Mouse (Mus musculus) midbrain, embryonic 11.5 days (tissue): Measurements from ENCODE around the gene Tmem59l. TPM values are rescaled to one million over a fixed set of nuclear protein-coding genes. Genes with fewer than 3 reads are reported as not detected.
A peak's percentile ranks its signal among the peaks of the same experiment; 100 is the strongest.
"Not testable (repeated sequence)": the region's sequence is repeated elsewhere in the genome, so short reads cannot be mapped to it uniquely, and the experiment has no call there.

Source experiments
- ATAC-seq: fragments of 200-750 bp; cut with Nextera tagmentation; 2 replicates; pipeline ENCODE4 v1.8.0; 2017; ENCODE audit warnings: moderate TSS enrichment, moderate library complexity; ENCODE audit not compliant: low FRiP score
- DNase-seq: peaks from one replicate; pipeline ENCODE4 v3.0.0; 2015; ENCODE audit warnings: low spot score; ENCODE audit errors: missing footprints
- H3K27ac ChIP-seq: fragments of 300-500 bp; sonication (generic); 2 replicates; pipeline ENCODE4 v1.5.1; 2014; ENCODE audit warnings: low read depth, low read length
- H3K27me3 ChIP-seq: fragments of 300-500 bp; sonication (generic); 2 replicates; pipeline ENCODE4 v1.6.1; 2014; ENCODE audit warnings: mild to moderate bottlenecking, low read length, moderate library complexity, mixed read lengths; ENCODE audit not compliant: control insufficient read depth, insufficient read depth
- H3K36me3 ChIP-seq: fragments of 300-500 bp; sonication (generic); 2 replicates; pipeline ENCODE4 v1.6.1; 2014; ENCODE audit warnings: mild to moderate bottlenecking, low read length, moderate library complexity, mixed read lengths; ENCODE audit not compliant: control insufficient read depth, insufficient read depth
- H3K4me1 ChIP-seq: fragments of 300-500 bp; sonication (generic); 2 replicates; pipeline ENCODE4 v1.6.1; 2014; ENCODE audit warnings: low read length; ENCODE audit not compliant: control insufficient read depth, insufficient read depth
- H3K4me2 ChIP-seq: fragments of 300-500 bp; sonication (generic); 2 replicates; pipeline ENCODE4 v1.6.1; 2014; ENCODE audit warnings: mild to moderate bottlenecking, moderate library complexity
- H3K4me3 ChIP-seq: fragments of 300-500 bp; sonication (generic); 2 replicates; pipeline ENCODE4 v1.5.1; 2014; ENCODE audit warnings: low read depth, low read length
- H3K9ac ChIP-seq: fragments of 300-500 bp; sonication (generic); 2 replicates; pipeline ENCODE4 v1.6.1; 2014; ENCODE audit warnings: low read length
- H3K9me3 ChIP-seq: fragments of 300-500 bp; sonication (generic); 2 replicates; pipeline ENCODE4 v1.6.1; 2016; ENCODE audit warnings: low read length; ENCODE audit not compliant: control insufficient read depth
- WGBS: fragments of 180-500 bp; shearing (Covaris S2); extraction: QIAGEN DNeasy Blood & Tissue Kit; methylation state at CpG from one replicate; pipeline ENCODE4 v1.1.7; 2014; 5-methylcytosine and 5-hydroxymethylcytosine counted together
- polyA plus RNA-seq: library from polyadenylated mRNA; unstranded; fragments of >200 nt; fragmentation: Nextera tagmentation; extraction: Ambion mirVana; gene quantifications from 2 replicates; pipeline ENCODE4 v1.2.1, GENCODE M21; 2014

Gene Tmem59l
- polyA plus RNA-seq, 1 experiment from 2014 or later, result 12.3 TPM

DNA sequence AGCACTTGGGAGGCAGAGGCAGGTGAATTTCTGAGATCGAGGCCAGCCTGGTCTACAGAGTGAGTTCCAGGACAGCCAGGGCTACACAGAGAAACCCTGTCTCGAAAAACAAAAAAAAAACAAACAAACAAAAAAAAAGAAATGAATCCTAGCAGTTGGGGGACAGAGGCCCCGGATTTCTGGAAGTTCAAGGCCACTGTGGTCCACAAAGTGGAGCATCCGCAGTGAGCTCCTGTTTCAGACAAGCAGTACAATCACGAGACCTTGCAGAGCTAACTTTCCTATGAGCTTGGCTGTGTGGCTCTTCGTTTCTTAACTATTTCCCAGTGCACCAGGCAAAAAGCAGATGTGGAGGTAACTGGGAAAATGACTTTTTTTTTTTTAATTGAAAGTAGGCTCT, 24.0 kb upstream of the Tmem59l start:
- not testable (repeated sequence) for ATAC-seq, H3K9ac ChIP-seq, H3K9me3 ChIP-seq, H3K36me3 ChIP-seq, H3K27me3 ChIP-seq, H3K27ac ChIP-seq, DNase-seq
- WGBS, result 89% methylated on average over 6 of the region's 6 CpGs
- Histone ChIP-seq H3K4me2 (peak overlapping the region; percentile 42), H3K4me3 (peak overlapping the region; percentile 98), H3K4me1 (peaks cover 19% of the 10 kb centered on the region)

DNA sequence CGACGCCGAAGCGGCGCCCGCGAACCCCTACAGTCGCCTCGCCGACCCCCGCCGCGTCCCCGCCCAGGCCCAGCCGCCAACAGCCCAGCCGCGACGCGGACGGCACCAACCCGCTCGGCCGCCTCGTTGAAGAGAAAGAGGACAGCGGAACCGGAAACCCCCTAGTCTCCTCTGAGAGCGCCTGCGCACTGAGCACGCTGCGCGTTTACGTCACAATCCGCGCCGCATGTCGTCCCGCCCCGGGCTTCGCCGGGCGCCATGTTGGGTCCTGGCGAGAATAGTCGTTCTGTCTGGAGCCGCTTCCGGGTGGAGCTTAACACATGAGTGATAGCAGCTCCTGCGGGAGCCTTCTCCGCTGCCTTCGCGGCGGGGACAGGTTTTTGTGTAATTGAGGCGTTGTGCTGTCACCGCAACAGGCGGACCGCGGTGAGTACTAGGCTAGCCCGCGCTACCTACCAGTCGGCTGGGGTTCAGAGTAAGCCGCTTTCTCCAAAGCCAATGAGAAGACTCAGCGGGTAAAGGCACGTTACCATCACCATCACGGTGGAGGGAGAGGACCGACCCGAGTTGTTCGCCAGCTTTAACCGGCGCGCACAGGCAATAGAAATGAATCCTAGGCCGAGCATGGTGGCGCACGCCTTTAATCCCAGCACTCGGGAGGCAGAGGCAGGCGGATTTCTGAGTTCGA, 23.2 kb upstream of the Tmem59l start, which contains the start of gene Uba52:
Gene Uba52, minus strand, starts transcription at position 574 of the 688 bp plus-strand sequence.
- Histone ChIP-seq H3K9ac (peak within 1 kb of the TSS; percentile 98), H3K36me3 (peaks cover 10% of the 10 kb centered on the region), H3K27me3 (no peaks in the 10 kb centered on the region), H3K4me1 (peaks cover 26% of the 10 kb centered on the region), H3K4me3 (peak within 1 kb of the TSS; percentile 98), H3K4me2 (peak within 1 kb of the TSS; percentile 100), H3K27ac (peak within 1 kb of the TSS; percentile 86), H3K9me3 (no peaks in the 10 kb centered on the region)
- 1% methylated on average over 73 of the region's 74 CpGs for WGBS
- ATAC-seq (peak; percentile 85), DNase-seq (peak; percentile 100)

DNA sequence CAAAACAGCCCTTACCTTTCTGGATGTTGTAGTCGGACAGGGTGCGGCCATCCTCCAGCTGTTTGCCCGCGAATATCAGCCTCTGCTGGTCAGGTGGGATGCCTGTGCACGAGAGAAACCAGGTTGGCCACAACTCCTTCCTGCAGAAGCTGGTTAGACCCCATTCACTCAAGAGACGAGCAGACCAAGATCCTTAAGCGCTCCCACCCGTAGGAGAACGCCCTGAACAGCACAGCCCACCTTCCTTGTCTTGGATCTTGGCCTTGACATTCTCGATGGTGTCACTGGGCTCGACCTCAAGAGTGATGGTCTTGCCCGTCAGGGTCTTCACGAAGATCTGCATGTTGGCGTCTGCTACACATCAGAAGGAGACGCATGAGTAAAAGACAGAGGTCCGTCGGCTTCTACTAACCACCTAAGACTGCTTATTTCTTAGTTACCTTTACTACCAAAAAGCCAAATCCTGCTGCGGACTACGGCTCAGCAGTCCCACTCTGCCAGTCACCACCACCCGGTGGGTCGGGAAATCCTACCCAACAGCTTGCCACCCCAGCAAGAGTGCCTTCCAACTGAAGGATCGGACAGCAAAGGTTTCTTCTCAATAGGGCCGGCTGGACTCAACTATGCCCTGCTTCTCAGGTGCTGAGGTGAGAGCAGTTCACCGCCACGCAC, 22.3 kb upstream of the Tmem59l start:
- Histone ChIP-seq H3K36me3 (peaks cover 10% of the 10 kb centered on the region), H3K4me1 (peaks cover 27% of the 10 kb centered on the region), H3K4me2 (peak overlapping the region; percentile 100), H3K9me3 (no peaks in the 10 kb centered on the region), H3K4me3 (peak overlapping the region; percentile 98), H3K27me3 (no peaks in the 10 kb centered on the region), H3K27ac (peak overlapping the region; percentile 86; the same call in 1 of the 2 replicates), H3K9ac (peak overlapping the region; percentile 98)
- DNase-seq (peak; percentile 77), ATAC-seq (no peak)
- 16% methylated on average over 25 of the region's 25 CpGs for WGBS

DNA sequence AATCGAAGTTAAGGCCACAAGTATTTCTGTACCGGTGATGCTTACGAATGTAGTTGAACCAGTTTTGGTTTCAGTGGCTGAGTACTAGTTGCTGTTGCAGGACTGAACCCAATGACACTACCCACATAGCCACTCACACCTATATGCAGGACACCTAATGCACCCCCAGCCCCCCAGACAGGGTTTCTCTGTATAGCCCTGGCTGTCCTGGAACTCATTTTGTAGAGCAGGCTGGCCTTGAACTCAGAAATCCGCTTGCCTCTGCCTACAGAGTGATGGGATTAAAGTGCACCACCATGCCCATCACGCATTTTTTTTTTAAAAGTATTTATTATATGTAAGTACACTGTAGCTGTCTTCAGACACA, 19.9 kb upstream of the Tmem59l start:
- Histone ChIP-seq H3K9me3 (no peaks in the 10 kb centered on the region), H3K9ac (no peak overlapping the region; the same call in 1 of the 2 replicates), H3K36me3 (peaks cover 10% of the 10 kb centered on the region; the same call in 1 of the 2 replicates), H3K4me1 (peaks cover 30% of the 10 kb centered on the region), H3K4me3 (peak overlapping the region; percentile 76; the same call in 1 of the 2 replicates), H3K27ac (no peak overlapping the region), H3K27me3 (peaks cover 21% of the 10 kb centered on the region), H3K4me2 (no peak overlapping the region)
- DNase-seq (no peak), ATAC-seq (no peak)
- 54% methylated on average over 5 of the region's 5 CpGs for WGBS

DNA sequence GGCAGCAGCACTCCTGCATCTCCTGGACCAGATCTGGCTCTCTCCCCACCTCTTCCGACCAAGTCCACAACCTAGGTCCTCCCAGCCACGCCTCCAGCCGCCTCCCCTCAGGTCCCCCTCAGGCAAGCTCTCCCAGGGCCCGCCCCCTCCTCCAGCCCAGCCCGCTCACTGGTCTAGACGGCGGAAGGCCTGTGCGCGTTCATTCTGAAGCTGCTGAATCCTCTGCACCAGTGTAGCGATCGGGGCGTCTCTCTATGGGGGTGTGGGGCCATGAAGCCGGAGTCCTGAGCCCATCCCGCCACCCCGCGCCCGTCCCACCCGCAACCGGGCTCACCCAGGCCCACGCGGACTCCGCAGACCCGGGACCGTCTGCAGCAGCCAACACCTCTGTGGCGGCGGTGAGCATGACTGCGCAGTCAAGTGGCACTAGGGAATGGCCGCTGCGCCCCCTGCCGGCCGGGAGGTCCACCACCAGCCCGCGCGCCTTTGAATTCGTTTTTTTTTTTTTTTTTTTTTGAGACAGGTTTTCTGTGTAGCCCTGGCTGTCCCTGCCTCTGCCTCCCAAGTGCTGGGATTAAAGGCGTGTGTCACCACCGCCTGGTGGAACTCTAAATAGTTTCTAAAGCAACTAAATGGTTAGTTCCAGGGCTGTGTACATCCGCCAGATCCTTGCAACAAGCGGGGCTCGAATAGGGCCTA, 19.3 kb upstream of the Tmem59l start, which contains the start of gene Rex1bd:
Gene Rex1bd, minus strand, starts transcription at position 425 of the 699 bp plus-strand sequence.
- H3K27me3 ChIP-seq, result peaks cover 26% of the 10 kb centered on the region
- peaks cover 31% of the 10 kb centered on the region for H3K4me1 ChIP-seq
- H3K27ac ChIP-seq, result peak within 1 kb of the TSS; percentile 74
- no peaks in the 10 kb centered on the region for H3K9me3 ChIP-seq
- H3K4me2 ChIP-seq, result peak within 1 kb of the TSS; percentile 82
- H3K4me3 ChIP-seq, result peak within 1 kb of the TSS; percentile 76
- ATAC-seq (peak; percentile 87), DNase-seq (peak; percentile 100)
- peaks cover 10% of the 10 kb centered on the region; the same call in 1 of the 2 replicates for H3K36me3 ChIP-seq
- peak within 1 kb of the TSS; percentile 92 for H3K9ac ChIP-seq
- 2% methylated on average over 39 of the region's 40 CpGs for WGBS

DNA sequence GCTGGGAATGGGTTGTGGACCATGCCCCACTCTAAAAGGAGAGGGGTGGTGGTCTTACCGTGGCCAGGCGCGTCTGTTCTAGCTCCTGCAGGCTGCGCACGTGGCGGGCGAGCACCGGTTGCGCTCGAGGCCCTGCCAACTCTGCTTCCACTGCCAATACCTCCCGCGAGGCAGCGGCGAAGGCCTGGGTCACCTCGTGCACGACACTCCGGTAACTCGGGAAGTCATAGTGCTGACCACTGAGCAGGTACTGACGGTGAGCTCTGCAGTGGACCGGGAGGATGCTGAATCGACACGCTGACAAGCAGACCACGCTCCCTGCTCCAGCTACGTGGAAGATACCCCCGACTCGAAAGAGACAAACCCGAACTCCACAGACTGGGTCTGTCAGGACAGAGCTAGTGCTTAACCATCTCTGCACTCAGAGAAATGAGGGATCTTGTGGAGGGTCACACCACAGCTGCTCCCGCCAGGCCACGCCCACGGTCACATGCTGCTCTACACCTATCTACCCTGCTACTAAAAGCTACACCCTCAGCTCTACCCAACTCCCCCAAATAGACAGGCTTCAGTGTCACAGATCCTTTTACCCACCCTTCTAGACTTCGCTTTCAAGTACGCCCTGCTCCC, 18.7 kb upstream of the Tmem59l start:
- Histone ChIP-seq H3K27ac (no peak overlapping the region), H3K4me2 (peak overlapping the region; percentile 82), H3K9ac (peak overlapping the region; percentile 92), H3K36me3 (peaks cover 10% of the 10 kb centered on the region; the same call in 1 of the 2 replicates), H3K4me3 (peak overlapping the region; percentile 76), H3K4me1 (peaks cover 31% of the 10 kb centered on the region), H3K9me3 (no peaks in the 10 kb centered on the region), H3K27me3 (peaks cover 33% of the 10 kb centered on the region)
- WGBS, result 41% methylated on average over 32 of the region's 32 CpGs
- DNase-seq (peak; percentile 70), ATAC-seq (peak; percentile 17; the same call in 1 of the 2 replicates)

DNA sequence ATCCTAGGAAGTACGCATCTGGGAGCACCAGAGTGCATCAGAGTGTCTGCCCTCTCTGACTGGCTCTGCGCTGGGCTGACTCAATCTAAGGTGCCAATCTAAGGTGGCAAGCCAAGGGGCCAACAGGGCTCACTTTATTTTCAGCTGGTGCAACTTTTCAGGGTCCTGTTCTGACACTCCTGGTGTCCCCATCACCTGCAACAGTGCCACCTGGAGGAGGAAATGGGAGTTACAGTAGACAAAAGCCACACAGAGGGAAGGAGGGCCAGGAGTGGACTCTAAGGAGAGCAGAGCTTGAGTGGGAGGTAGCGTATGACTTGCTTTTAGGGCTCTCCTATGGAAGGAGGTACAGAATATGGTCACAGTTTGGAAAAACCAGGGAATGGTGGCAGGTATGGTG, 17.7 kb upstream of the Tmem59l start:
- ATAC-seq (no peak), DNase-seq (peak; percentile 98)
- Histone ChIP-seq H3K27me3 (peaks cover 43% of the 10 kb centered on the region), H3K4me3 (no peak overlapping the region), H3K36me3 (peaks cover 10% of the 10 kb centered on the region; the same call in 1 of the 2 replicates), H3K9me3 (no peaks in the 10 kb centered on the region), H3K9ac (no peak overlapping the region), H3K4me1 (peaks cover 31% of the 10 kb centered on the region), H3K4me2 (no peak overlapping the region), H3K27ac (no peak overlapping the region)
- 79% methylated on average over 3 of the region's 3 CpGs for WGBS

DNA sequence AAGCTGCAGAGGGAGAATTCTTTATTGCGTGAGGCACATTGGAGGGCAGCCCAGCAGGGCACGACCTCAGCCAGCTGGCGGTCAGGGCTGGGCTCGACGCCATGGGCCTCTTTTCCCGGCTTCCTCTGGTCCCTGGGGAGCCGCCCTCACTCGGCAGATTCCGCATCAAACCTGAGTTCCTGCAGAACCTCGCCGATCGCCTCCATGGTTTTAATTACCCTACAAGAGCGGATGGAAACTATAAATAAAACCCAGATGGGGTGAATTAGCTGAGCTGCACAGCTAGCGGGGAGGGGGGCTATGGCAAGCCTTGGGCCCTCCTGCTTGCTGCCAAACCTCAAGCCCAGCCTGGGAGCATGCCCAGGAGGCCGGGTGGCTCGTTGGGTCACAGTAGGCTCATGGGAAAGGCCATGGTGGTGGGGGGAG, 17.1 kb upstream of the Tmem59l start:
- peaks cover 27% of the 10 kb centered on the region for H3K4me1 ChIP-seq
- peaks cover 10% of the 10 kb centered on the region; the same call in 1 of the 2 replicates for H3K36me3 ChIP-seq
- ATAC-seq, result no peak
- peaks cover 48% of the 10 kb centered on the region for H3K27me3 ChIP-seq
- H3K9me3 ChIP-seq, result no peaks in the 10 kb centered on the region
- H3K27ac ChIP-seq, result no peak overlapping the region
- no peak overlapping the region for H3K4me3 ChIP-seq
- no peak overlapping the region for H3K9ac ChIP-seq
- DNase-seq, result peak; percentile 81
- WGBS, result 69% methylated on average over 16 of the region's 16 CpGs
- no peak overlapping the region for H3K4me2 ChIP-seq
